Mouse (Mus musculus): ENCODE results near the gene Cln6.

Gene Cln6

GRCm38 (mm10) chr9:62876966-62877616, 38.5 kb downstream of the Cln6 start:
- no peak for DNase-seq (ENCODE audit: extremely low read depth, low read depth, low spot score)

GRCm38 (mm10) chr9:62877825-62878224, 39.2 kb downstream of the Cln6 start:
- no peak for DNase-seq (ENCODE audit: extremely low read depth, low read depth, low spot score)

GRCm38 (mm10) chr9:62881871-62882270, 43.3 kb downstream of the Cln6 start:
- no peak for DNase-seq (ENCODE audit: extremely low read depth, low read depth, low spot score)

- no peak for DNase-seq (ENCODE audit: extremely low read depth, low read depth, low spot score)
Measured at GRCm38 (mm10) chr9:62894486-62894885, 55.9 kb downstream of the Cln6 start.

Data from fat pad, adult 2 months (tissue).